Mouse (Mus musculus) CH12.LX (cell line): ENCODE data around the gene Dscam. TPM values are rescaled to one million over a fixed set of nuclear protein-coding genes. Genes with fewer than 3 reads are reported as not detected.

Experiments used
- DNase-seq: peaks from one replicate; pipeline ENCODE4 v3.0.0-alpha.2; 2013; ENCODE audit errors: extremely low read depth
- H3K27ac ChIP-seq: 2 replicates; pipeline ENCODE4 v1.5.1; 2012; ENCODE audit warnings: low read depth, mild to moderate bottlenecking, control low read depth, moderate library complexity; ENCODE audit not compliant: insufficient read depth
- H3K27me3 ChIP-seq: replicated peaks from 2 replicates; pipeline ENCODE3; 2012; ENCODE audit warnings: inconsistent platforms
- H3K36me3 ChIP-seq, 2 experiments: replicated peaks in 1 of 2; 2 replicates each; pipeline versions ENCODE3 to v1.6.1; 2012; ENCODE audit warnings: inconsistent platforms in 1 of 2, low read length in 1 of 2, mild to moderate bottlenecking in 1 of 2, mixed read lengths in 1 of 2, moderate library complexity in 1 of 2; ENCODE audit not compliant: control insufficient read depth in 1 of 2, insufficient read depth in 1 of 2
- H3K4me1 ChIP-seq, 2 experiments: 2 replicates each; pipeline ENCODE4 v1.6.1; 2012; ENCODE audit warnings: inconsistent platforms in 1 of 2, moderate library complexity in 1 of 2; ENCODE audit not compliant: insufficient read depth in 2 of 2, control insufficient read depth in 1 of 2
- H3K4me2 ChIP-seq: 2 replicates; pipeline ENCODE4 v1.6.1; 2012; ENCODE audit warnings: low read depth, mild to moderate bottlenecking, control low read depth; ENCODE audit not compliant: poor library complexity, insufficient read depth, severe bottlenecking
- H3K4me3 ChIP-seq, 3 experiments: fragments of 150-350 bp in 1 of 3; sonication (generic) in 1 of 3; replicated peaks in 1 of 3; 2 replicates each; pipeline versions ENCODE3 to v1.5.1; 2011 to 2012; ENCODE audit warnings: low read depth in 2 of 3, low read length in 2 of 3, mild to moderate bottlenecking in 2 of 3, moderate library complexity in 2 of 3, control low read depth in 1 of 3, improper control_type of control experiment in 1 of 3, inconsistent platforms in 1 of 3, mixed read lengths in 1 of 3; ENCODE audit not compliant: poor library complexity in 1 of 3
- H3K79me2 ChIP-seq: replicated peaks from 2 replicates; pipeline ENCODE4 v1.6.1; 2012; ENCODE audit warnings: mild to moderate bottlenecking, moderate library complexity; ENCODE audit not compliant: control insufficient read depth, poor library complexity, insufficient read depth, severe bottlenecking; ENCODE audit errors: extremely low read depth
- H3K9ac ChIP-seq: 2 replicates; pipeline ENCODE4 v1.6.1; 2012; ENCODE audit warnings: low read depth, mild to moderate bottlenecking, control low read depth, moderate library complexity; ENCODE audit not compliant: insufficient read depth
- H3K9me3 ChIP-seq: replicated peaks from 2 replicates; pipeline ENCODE3; 2012; ENCODE audit warnings: low read length, inconsistent platforms, mixed read lengths
- BHLHE40 ChIP-seq: IDR thresholded peaks from 2 replicates; pipeline ENCODE4 v1.6.1; 2011; ENCODE audit warnings: mild to moderate bottlenecking, low read depth, low read length, improper control_type of control experiment
- CHD1 ChIP-seq: IDR thresholded peaks from 2 replicates; pipeline ENCODE4 v1.6.1; 2012; ENCODE audit warnings: low read depth, low read length, improper control_type of control experiment, inconsistent platforms
- CTCF ChIP-seq, 2 experiments: IDR thresholded peaks in 1 of 2; conservative IDR thresholded peaks in 1 of 2; 2 replicates each; pipeline ENCODE4 v1.5.1; 2011 to 2012; ENCODE audit warnings: low read depth in 2 of 2, low read length in 2 of 2, improper control_type of control experiment in 1 of 2, inconsistent platforms in 1 of 2, mild to moderate bottlenecking in 1 of 2, moderate library complexity in 1 of 2
- ETS1 ChIP-seq: conservative IDR thresholded peaks from 2 replicates; pipeline ENCODE4 v1.6.1; 2012; ENCODE audit warnings: low read depth, mild to moderate bottlenecking, inconsistent platforms, low read length, improper control_type of control experiment, moderate library complexity
- GABPA ChIP-seq: IDR thresholded peaks from 2 replicates; pipeline ENCODE4 v1.6.1; 2012; ENCODE audit warnings: low read depth, low read length, improper control_type of control experiment, inconsistent platforms; ENCODE audit not compliant: insufficient replicate concordance
- HCFC1 ChIP-seq: IDR thresholded peaks from 2 replicates; pipeline ENCODE4 v1.6.1; 2012; ENCODE audit warnings: low read depth, mild to moderate bottlenecking, inconsistent platforms, low read length, improper control_type of control experiment
- IRF4 ChIP-seq: IDR thresholded peaks from 2 replicates; pipeline ENCODE4 v1.6.1; 2014; ENCODE audit warnings: low read depth, mild to moderate bottlenecking, inconsistent platforms, low read length, improper control_type of control experiment
- JUN ChIP-seq: IDR thresholded peaks from 2 replicates; pipeline ENCODE4 v1.6.1; 2011; ENCODE audit warnings: low read depth, mild to moderate bottlenecking, low read length, improper control_type of control experiment, moderate library complexity; ENCODE audit not compliant: insufficient read depth
- MAZ ChIP-seq: IDR thresholded peaks from 2 replicates; pipeline ENCODE4 v1.6.1; 2012; ENCODE audit warnings: low read depth, mild to moderate bottlenecking, inconsistent platforms, low read length, improper control_type of control experiment, moderate library complexity
- MYC ChIP-seq: IDR thresholded peaks from 2 replicates; pipeline ENCODE4 v1.6.1; 2011; ENCODE audit warnings: low read depth, mild to moderate bottlenecking, improper control_type of control experiment, low read length
- NRF1 ChIP-seq: IDR thresholded peaks from 2 replicates; pipeline ENCODE4 v1.6.1; 2014; ENCODE audit warnings: low read depth, mild to moderate bottlenecking, inconsistent platforms, low read length, improper control_type of control experiment, moderate library complexity
- RCOR1 ChIP-seq: conservative IDR thresholded peaks from 2 replicates; pipeline ENCODE4 v1.6.1; 2012; ENCODE audit warnings: low read depth, mild to moderate bottlenecking, inconsistent platforms, low read length, improper control_type of control experiment
- SIN3A ChIP-seq: IDR thresholded peaks from 2 replicates; pipeline ENCODE4 v1.6.1; 2012; ENCODE audit warnings: low read length, improper control_type of control experiment, inconsistent platforms
- TBP ChIP-seq: conservative IDR thresholded peaks from 2 replicates; pipeline ENCODE4 v1.6.1; 2011; ENCODE audit warnings: low read depth, low read length, improper control_type of control experiment
- UBTF ChIP-seq: IDR thresholded peaks from 2 replicates; pipeline ENCODE4 v1.6.1; 2012; ENCODE audit warnings: low read depth, mild to moderate bottlenecking, inconsistent platforms, low read length, improper control_type of control experiment, moderate library complexity
- USF1 ChIP-seq: IDR thresholded peaks from 2 replicates; pipeline ENCODE4 v1.6.1; 2014; ENCODE audit warnings: low read depth, mild to moderate bottlenecking, inconsistent platforms, low read length, improper control_type of control experiment
- ZKSCAN1 ChIP-seq: IDR thresholded peaks from 2 replicates; pipeline ENCODE4 v1.6.1; 2012; ENCODE audit warnings: low read depth, inconsistent platforms, low read length, improper control_type of control experiment, borderline replicate concordance
- dilution Hi-C: fragments of 300-500 bp; cut with MboI; formaldehyde crosslinking; loops from 2 replicates; pipeline ENCODE4 v1.14.3; 2020; ENCODE audit warnings: low sequenced_read_pairs; ENCODE audit not compliant: extremely low pct_unique_long_range_greater_than_20kb, extremely low pct_ligation_motif_present
- in situ Hi-C: fragments of 300-500 bp; cut with MboI; formaldehyde crosslinking; loops from 3 replicates; pipeline ENCODE4 v1.14.3; 2019; ENCODE audit warnings: low sequenced_read_pairs, low pct_ligation_motif_present, low pct_unique_long_range_greater_than_20kb, mixed read lengths
- polyA plus RNA-seq: library from polyadenylated mRNA; unstranded; fragments of >175 nt; gene quantifications from 2 replicates; pipeline ENCODE4 v1.2.1, GENCODE M21; 2012; ENCODE audit warnings: low read depth; ENCODE audit not compliant: insufficient read length
- total RNA-seq, 2 experiments: library from RNA; depleted of rRNA; stranded (reverse); fragments of 300-350 nt in 1 of 2; fragments of >200 nt in 1 of 2; gene quantifications; 2 replicates each; pipeline ENCODE4 v1.2.3; 2012 to 2014

Gene Dscam
- total and polyA plus RNA-seq, 3 experiments, result under 0.01 to 0.39 (median 0.12) TPM

GRCm38 (mm10) chr16:97203554-97203953 is 33.0 kb upstream of the Dscam start:
- no peaks in the 10 kb centered on the region for H3K27me3 ChIP-seq
- in situ Hi-C loops, result no loop called here
- 0 out of 2 replicates have a peak, but pooled peaks have one; percentile 22 for TF ChIP-seq UBTF
- peak; percentile 77 for TF ChIP-seq BHLHE40
- TF ChIP-seq IRF4, result no peak
- peak; percentile 4; the same call in 1 of the 2 replicates for TF ChIP-seq USF1
- TF ChIP-seq NRF1, result no peak
- TF ChIP-seq MAZ, result no peak
- no peak for TF ChIP-seq RCOR1
- TF ChIP-seq ZKSCAN1, result no peak
- TF ChIP-seq TBP, result no peak
- TF ChIP-seq SIN3A, result peak; percentile 52; the same call in 1 of the 2 replicates
- no peak for TF ChIP-seq HCFC1
- TF ChIP-seq GABPA, result no peak
- no peak for TF ChIP-seq CTCF (conservative IDR thresholded peaks at IDR 0.05 in 1 of 2, IDR thresholded peaks at IDR 0.05 in 1 of 2; ENCODE audit: low read depth in 2 of 2, low read length in 2 of 2)
- TF ChIP-seq CHD1, result 0 out of 2 replicates have a peak, but pooled peaks have one; percentile 60
- TF ChIP-seq, all 38 proteins: peak for 5
- peaks cover 2% of the 10 kb centered on the region for H3K9me3 ChIP-seq
- H3K79me2 ChIP-seq, result no peaks in the 10 kb centered on the region
- H3K9ac ChIP-seq, result 0 out of 2 replicates have a peak overlapping the region, but pooled peaks have one; percentile 13
- H3K4me2 ChIP-seq, result peak overlapping the region; percentile 72
- H3K27ac ChIP-seq, result peak overlapping the region; percentile 79; the same call in 1 of the 2 replicates
- H3K4me3 ChIP-seq, result no peak overlapping the region
- no peak for DNase-seq
- H3K36me3 ChIP-seq, result no peaks in the 10 kb centered on the region
- H3K4me1 ChIP-seq, result peaks cover 10 to 52% of the 10 kb centered on the region in 2 experiments
- dilution Hi-C loops, result no loop called here

GRCm38 (mm10) chr16:97194630-97195029 is 24.1 kb upstream of the Dscam start:
- Histone ChIP-seq H3K4me2 (no peak overlapping the region), H3K4me3 (no peak overlapping the region), H3K9me3 (no peaks in the 10 kb centered on the region), H3K27me3 (no peaks in the 10 kb centered on the region), H3K36me3 (no peaks in the 10 kb centered on the region), H3K4me1 (peaks cover 11 to 31% of the 10 kb centered on the region in 2 experiments), H3K9ac (no peak overlapping the region), H3K27ac (no peak overlapping the region), H3K79me2 (no peaks in the 10 kb centered on the region)
- in situ Hi-C loops, result no loop called here
- dilution Hi-C loops, result no loop called here
- DNase-seq, result no peak
- TF ChIP-seq ETS1 (no peak), RCOR1 (0 out of 2 replicates have a peak, but pooled peaks have one; percentile 3), JUN (no peak), MYC (no peak)
